Mouse (Mus musculus): ENCODE measurements around the gene Olfr299. TPM values are rescaled to one million over a fixed set of nuclear protein-coding genes. Genes with fewer than 3 reads are reported as not detected.

The Olfr299 gene
- not detected in 2 replicates for polyA plus RNA-seq (2012; rRNA removed; ENCODE audit: low replicate concordance)

DNA sequence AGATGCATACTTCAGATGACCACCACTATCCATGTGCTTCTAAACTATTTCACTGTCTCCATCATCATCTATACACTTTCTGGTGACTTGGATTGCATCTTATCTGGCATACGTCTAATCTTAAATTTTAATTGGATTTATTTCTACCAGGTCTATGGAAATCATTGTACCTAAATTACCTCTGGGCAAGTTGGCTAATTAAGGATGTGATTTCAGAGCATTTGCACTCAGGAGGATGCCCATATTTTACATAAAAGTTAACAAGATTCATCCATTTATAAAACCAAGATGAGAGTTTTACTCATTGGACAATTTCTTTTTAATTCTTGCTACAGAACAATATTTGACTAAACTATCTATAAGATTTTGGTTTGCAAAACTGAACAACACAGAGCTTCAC is at the start of gene Olfr299:
Gene Olfr299, plus strand, starts transcription at position 301 of the 400 bp plus-strand sequence.

DNA sequence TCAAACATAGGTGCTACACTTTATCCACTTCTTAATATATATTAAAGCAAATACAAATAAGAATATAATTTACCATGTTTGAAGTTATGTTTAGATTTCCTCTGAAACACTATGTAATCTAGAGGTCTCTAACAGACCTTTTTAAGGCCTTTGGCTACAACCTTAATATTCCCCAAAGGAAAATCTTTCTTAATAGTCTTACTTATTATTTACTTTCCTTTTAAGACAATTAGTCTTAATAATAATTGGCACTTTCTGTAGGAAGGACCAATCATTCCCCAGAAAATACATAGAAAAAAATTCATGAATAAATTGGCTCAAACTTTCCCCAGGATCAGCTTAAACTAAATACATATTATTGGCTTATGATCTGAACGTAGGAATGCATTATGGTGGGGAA is 32.7 kb downstream of the Olfr299 start, which contains the start of gene Olfr298:
Gene Olfr298, minus strand, starts transcription at position 101 of the 400 bp plus-strand sequence.

Other genes starting within 250 kb of the Olfr299 start
- gene Vmn2r76, start 213.6 kb upstream of the Olfr299 start, polyA plus RNA-seq (2012; rRNA removed; ENCODE audit: low replicate concordance): not detected in 2 replicates
- not detected in 2 replicates for gene Olfr310, start 182.7 kb upstream of the Olfr299 start, polyA plus RNA-seq (2012; rRNA removed; ENCODE audit: low replicate concordance)
- gene Olfr309, start 146.2 kb upstream of the Olfr299 start, polyA plus RNA-seq (2012; rRNA removed; ENCODE audit: low replicate concordance): not detected in 2 replicates
- not detected in 2 replicates for gene Olfr308, start 134.3 kb upstream of the Olfr299 start, polyA plus RNA-seq (2012; rRNA removed; ENCODE audit: low replicate concordance)
- not detected in 2 replicates for gene Olfr307, start 122.3 kb upstream of the Olfr299 start, polyA plus RNA-seq (2012; rRNA removed; ENCODE audit: low replicate concordance)
- gene Olfr305, start 93.0 kb upstream of the Olfr299 start, polyA plus RNA-seq (2012; rRNA removed; ENCODE audit: low replicate concordance): not detected in 2 replicates
- not detected in 2 replicates for gene Olfr304, start 73.3 kb upstream of the Olfr299 start, polyA plus RNA-seq (2012; rRNA removed; ENCODE audit: low replicate concordance)
- not detected in 2 replicates for gene Olfr303, start 62.1 kb upstream of the Olfr299 start, polyA plus RNA-seq (2012; rRNA removed; ENCODE audit: low replicate concordance)
- not detected in 2 replicates for gene Olfr301, start 56.1 kb upstream of the Olfr299 start, polyA plus RNA-seq (2012; rRNA removed; ENCODE audit: low replicate concordance)
- gene Olfr298, start 32.6 kb downstream of the Olfr299 start, polyA plus RNA-seq (2012; rRNA removed; ENCODE audit: low replicate concordance): not detected in 2 replicates
- not detected in 2 replicates for gene Olfr297, start 60.0 kb downstream of the Olfr299 start, polyA plus RNA-seq (2012; rRNA removed; ENCODE audit: low replicate concordance)
- not detected in 2 replicates for gene Olfr295, start 123.9 kb downstream of the Olfr299 start, polyA plus RNA-seq (2012; rRNA removed; ENCODE audit: low replicate concordance)
- gene Olfr294, start 156.7 kb downstream of the Olfr299 start, polyA plus RNA-seq (2012; rRNA removed; ENCODE audit: low replicate concordance): not detected in 2 replicates
- gene Olfr293, start 189.1 kb downstream of the Olfr299 start, polyA plus RNA-seq (2012; rRNA removed; ENCODE audit: low replicate concordance): not detected in 2 replicates
- gene Olfr292, start 228.4 kb downstream of the Olfr299 start, polyA plus RNA-seq (2012; rRNA removed; ENCODE audit: low replicate concordance): not detected in 2 replicates

Data from subcutaneous adipose tissue, adult 2 months (tissue).